Mouse (Mus musculus) embryo, embryonic 10 days (tissue): Measurements from ENCODE around the gene Esx1.
A peak's percentile ranks its signal among the peaks of the same experiment; 100 is the strongest.

Experiments
- DNase-seq: peaks from one replicate; pipeline ENCODE4 v3.0.0-alpha.2; 2015; ENCODE audit warnings: low spot score

The Esx1 gene

DNA sequence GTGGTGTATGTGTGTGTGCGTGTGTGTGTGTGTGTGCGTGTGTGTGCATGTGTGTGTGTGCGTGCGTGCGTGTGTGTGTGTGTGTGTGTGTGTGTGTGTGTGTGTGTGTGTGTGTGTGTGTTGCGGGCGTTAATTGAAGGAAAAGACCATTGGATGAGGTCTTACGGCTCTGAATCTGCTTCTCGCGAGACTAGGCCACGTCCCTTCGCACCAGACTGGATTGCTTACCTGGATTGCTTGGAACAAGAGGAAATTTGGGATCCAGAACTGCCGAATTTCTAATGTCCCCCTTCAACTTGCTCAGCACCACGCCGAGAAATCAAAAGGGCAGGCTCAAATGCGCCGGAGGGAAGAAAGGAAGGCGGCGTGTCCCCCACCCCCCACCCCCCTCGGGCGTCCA is at the start of gene Esx1:
TSS of gene Esx1 (minus strand) at position 366 of the 400 bp plus-strand sequence.
- DNase-seq, result no peak

DNA sequence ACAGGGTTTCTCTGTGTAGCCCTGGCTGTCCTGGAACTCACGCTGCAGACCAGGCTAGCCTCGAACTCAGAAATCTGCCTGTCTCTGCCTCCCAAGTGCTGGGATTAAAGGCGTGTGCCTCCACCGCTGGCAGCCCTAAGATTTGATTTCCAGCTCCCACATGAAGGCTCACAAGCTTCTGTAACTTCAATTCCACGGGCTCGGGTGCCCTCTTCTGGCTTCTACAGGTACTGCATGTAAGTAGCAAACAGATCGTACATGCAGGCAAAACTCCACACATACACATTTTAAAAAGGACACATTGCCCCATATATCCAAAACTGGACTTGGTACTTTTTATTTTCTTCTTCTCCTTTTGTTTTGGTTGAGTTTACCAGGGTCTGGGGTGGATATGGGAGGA is 48.1 kb upstream of the Esx1 start:
- DNase-seq, result no peak

DNA sequence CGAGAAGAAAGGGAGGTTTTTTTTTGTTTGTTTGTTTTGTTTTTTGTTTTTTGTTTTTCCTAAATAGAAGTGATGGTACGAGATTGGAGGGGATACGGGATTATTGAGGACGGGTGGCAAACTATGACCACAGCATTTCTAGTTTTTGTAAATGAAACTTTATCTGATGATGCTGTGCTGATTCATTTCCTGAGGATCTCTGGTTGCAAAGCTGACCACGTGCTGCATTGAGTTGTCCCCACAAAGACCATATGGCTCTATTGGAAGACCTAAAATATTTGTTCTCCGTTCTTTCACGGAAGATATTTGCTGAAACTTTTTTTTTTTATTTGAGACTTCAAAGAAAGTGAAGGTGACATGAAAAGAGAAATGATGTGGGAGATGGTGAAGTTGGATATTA is 45.8 kb upstream of the Esx1 start:
- DNase-seq, result no peak

DNA sequence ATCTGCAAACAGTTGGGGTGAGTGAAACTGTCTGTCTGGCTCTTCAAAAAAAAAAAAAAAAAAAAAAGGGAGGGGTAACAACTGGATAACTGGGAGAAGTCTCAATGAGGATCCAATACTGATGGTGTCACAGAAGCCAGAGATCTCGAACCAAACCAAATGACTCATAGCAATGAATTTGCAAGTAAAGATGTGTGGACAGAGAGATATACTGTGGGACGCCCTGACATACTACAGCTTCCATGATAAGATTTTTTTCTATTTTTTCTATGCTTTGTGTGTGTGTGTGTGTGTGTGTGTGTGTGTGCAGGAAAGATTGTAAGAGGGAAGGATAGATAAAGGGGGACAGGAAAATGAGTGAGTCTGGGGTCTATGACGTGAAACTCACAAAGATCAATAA is 43.7 kb upstream of the Esx1 start:
- no peak for DNase-seq

DNA sequence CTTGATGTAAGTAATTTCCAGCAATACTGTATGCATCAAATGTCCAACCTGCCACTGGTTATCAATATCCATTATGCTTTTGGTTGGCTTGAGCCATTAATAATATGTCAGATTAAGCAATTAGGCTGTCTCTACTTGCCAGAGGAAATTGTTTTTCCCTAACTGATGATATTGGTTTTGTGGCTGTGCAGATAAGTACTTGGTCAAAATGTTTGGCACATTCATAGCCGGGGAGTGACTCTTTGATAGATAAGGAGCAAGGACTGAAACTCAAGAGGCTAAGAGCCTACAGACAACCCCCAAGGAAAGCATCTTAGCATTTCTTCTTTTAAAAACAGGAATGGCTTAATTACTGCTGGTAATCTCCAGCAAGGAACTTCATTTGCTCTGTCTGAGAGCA is 40.8 kb upstream of the Esx1 start:
- no peak for DNase-seq

DNA sequence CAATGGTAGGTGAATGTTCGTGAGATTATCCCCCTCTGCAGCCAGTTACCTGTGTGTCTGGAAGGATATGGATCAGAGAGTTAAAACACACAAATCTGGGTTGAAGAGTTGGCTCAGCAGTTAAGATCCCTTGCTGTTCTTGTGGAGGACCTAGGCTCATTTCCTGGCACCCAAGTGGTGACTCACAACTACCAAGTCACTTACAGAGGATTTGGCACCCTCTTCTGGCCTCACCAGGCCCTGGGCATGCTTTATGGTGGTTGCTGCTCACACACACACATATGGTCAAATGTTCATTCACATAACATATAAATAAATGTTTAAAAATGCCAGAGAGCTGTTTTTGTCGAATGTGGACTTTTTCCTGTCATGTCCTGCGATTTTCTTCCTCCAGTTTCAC is 39.1 kb upstream of the Esx1 start:
- no peak for DNase-seq

DNA sequence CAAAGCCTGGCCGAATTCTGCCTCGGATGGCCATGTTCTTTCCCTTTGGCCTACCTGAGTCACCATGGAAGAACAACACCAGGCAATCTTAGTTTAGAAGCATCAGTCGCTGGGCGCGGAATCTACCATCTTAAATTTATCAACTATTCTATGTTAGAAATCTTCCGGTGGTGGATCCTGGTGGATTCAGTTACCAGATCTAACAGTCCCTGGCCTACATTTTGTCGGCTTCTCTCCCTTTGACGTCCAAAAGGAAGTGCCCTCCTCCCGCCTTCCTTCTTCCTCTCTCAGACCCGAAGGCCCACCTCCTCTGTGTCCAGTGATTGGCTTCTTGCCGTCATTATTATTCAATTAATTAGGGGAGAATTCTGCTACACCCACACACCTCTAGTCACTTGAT is 27.2 kb upstream of the Esx1 start:
- DNase-seq, result no peak

DNA sequence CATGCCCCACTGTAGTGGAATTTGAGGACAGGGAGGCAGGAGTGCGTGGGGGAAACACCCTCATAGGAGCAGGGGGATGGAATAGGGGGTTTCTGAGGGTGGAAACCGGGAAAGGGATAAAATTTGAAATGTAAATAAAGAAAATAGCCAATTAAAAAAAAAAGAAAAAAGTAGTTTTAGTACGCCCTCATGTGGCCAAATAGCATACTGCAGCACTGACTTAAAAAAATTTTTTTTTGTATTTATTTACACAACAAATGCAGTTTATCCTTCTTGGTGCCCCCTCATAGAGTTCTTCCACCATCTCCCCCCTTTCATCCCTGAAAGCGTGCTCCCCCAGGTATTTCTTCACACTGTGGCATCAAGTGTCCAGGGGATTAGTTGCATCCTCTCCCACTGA is 22.8 kb upstream of the Esx1 start:
- DNase-seq, result no peak

DNA sequence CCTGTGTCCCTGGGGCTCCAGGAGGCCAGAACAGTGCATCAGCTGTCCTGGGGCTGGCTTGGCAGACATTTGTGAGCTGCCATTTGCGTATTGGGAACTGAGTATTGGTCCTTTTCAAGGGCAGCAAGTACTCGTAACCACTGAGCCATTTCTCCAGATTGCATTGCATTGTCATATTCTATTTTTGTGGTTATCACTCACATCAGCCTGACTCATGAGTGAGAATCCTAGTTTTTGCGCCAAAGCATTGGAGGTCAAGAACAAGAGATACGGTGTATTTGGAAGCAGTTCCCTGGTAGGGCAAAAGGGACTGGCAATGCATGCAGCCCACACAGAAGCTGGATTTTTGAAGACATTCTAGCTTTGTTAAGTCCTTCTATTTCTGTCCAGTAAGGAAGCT is 21.8 kb upstream of the Esx1 start:
- DNase-seq, result no peak

DNA sequence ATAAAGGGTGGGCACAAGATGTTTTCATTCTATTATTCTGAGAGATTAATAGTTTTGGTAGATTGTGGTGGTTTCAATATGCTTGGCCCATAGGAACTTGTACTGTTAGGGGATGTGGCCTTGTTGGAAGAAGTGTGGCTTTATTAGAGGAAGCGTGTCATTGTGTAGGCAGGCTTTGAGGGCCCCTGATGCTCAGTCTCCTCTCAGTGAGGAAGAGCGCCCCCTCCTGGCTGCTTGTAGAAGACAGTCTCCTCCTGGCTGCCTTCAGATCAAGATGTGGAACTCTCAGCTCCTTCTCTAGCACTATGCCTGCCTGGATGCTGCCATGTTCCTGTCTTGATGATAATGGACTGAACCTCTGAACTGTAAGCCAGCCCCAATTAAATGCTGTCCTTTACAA is 20.7 kb upstream of the Esx1 start:
- no peak for DNase-seq

DNA sequence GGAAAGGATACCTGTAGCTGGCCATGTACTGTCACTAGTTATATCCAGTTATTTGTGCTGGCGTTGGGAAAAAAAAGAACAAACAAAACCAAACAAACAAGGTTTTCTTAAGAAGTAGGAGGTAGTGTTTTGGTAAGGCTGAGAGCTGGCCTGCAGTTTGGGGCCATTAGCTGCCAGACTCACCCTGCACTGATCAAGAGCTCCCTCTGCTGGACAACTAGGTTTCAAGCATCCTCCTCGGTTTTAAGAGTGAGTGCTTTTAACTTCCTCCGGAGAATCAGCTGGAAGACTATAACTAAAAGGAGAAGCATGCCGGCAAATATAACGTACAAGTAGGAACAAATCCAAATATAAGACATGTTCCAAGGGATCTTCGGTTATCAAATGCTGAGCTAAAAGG is 19.8 kb upstream of the Esx1 start:
- peak; percentile 78 for DNase-seq

DNA sequence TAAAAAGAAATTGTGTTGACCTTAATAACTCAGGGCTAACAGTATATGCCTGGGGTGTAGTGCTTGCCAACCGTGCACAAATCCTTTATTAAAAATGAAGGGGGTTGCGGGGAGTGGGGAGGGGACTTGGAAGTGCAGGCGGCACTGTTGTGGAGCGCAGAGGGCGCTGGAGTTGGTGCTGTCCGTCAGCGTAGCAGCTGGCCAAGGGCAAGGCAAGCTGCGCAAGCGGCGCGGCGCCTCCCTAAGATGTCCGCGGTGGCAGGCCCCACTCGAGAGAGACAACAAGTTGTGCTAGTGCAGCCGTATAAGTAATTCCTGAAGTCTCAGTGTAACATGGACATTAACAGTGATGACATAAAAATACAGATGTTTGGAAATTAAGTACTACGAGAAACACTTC is 5.7 kb upstream of the Esx1 start:
- peak; percentile 58 for DNase-seq

DNA sequence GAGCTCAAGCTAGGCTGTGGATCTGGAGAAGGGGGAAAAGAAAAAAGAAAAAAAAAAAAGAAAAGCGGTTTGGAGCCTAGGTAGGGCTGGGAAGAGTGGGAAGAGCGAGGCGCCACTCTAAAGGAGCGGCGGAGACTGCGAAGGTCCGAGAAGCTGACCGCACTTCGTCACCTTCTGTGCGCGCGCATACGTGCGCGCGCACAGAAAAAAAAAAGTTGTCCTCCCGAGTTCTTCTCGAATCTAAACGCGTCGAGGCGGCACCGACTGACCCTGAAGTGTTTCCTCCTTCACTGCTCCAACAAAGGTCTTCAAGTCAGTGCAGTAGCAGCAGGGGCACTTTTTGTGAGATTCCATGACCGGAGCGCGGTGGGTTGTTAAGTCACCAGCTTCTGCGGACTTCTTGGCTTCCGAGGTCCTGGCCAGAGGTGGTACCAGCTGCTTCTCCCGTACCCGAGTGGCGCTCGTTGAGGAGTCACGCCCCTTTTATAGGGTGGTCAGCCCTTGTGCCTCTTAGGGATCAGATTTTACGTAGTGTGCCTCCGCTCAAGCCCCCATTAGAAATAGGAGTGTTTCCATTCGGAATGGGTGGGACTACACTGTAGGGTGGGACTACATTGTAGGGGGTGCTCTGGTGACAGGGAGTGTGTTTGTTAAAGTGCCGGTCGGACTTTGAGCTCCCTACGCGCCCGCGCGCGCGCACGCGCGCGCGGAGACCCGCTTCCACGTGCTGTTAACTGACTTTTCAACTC is 2.0 kb downstream of the Esx1 start:
- peak; percentile 6 for DNase-seq

DNA sequence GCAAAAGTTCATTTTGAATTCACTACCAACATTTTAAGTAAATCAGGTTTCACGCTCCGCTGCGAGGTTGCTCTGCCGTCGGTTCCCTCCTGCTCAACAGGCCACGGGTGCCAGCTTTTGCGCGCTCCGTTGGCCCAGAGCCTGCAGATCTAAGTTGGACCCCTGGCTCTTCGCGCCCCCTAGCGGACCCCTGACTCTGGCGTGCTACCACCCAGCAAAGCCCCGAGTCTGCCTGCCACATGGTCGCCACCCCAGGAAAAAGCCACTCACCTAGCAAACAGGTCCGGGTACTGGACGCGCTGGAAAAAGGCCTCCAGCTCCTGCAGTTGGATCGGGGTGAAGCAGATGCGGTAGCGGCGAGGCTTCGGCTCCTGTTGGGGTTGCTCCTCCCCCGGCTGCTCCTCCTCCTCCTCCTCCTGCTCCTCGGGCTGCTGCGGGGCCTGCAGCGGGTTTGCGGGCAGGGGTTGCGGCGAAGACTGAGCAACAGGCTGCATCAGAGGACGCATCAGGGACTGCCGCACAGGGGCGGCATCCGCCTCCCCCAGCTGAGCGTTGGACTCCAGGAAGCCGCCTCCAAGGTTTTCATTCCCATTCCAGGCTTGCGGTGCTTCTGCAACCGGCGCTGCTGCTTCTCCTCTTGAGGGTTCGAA is 3.7 kb downstream of the Esx1 start:
- peak; percentile 82 for DNase-seq

DNA sequence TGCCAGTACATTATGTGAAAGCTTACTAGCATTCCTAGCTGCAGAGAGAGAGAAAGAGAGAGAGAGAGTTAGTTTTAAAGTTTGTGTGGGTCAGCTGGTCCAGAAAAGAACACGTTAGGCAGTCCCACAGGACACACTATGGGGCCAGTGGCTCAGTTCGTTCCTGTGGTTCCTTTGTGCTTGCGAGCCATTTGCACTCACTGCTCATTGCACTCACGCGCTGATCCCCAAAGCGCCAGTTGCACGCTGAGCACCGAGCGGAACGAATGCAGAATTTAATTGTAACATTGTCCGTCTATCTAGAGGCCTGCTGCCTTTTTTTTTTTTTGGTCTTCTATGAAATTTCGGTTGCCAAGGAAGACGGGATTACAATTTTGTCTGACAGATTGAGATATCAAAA is 15.4 kb downstream of the Esx1 start:
- DNase-seq, result no peak

DNA sequence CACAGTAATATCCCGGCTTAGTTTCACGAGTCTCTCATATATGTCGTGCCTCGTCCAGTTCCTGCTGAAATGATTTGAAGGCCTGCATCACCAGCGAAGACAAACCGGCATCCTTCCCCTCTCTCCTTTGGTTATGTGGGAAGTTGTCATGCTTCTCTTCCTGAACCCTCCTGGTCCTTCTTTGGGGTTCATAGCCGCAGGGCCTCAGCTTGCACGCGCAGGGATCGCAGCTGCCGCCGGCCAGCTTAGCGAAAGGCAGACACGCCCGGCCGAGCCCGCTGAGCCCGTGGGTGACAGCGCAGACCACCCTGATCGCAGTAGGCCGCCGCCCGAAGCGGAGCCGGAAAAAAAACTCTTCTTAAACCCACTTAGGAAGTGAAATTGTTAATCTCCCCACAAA is 17.4 kb downstream of the Esx1 start:
- no peak for DNase-seq
